Mouse (Mus musculus) lung, embryonic 14.5 days (tissue): ENCODE results near the gene Nol4l. TPM values are rescaled to one million over a fixed set of nuclear protein-coding genes. Genes with fewer than 3 reads are reported as not detected.
A peak's percentile ranks its signal among the peaks of the same experiment; 100 is the strongest.

Experiments
- ATAC-seq: fragments of 200-750 bp; cut with Nextera tagmentation; 2 replicates; pipeline ENCODE4 v1.8.0; 2017; ENCODE audit warnings: mild to moderate bottlenecking, moderate TSS enrichment, moderate library complexity; ENCODE audit not compliant: insufficient read depth
- DNase-seq: peaks from one replicate; pipeline ENCODE4 v3.0.0-alpha.2; 2015
- H3K27ac ChIP-seq: fragments of 300-500 bp; sonication (generic); 2 replicates; pipeline ENCODE4 v1.5.1; 2014; ENCODE audit warnings: low read depth, mild to moderate bottlenecking, moderate library complexity
- H3K27me3 ChIP-seq: fragments of 300-500 bp; sonication (generic); 2 replicates; pipeline ENCODE4 v1.6.1; 2014; ENCODE audit warnings: low read length, control low read depth; ENCODE audit not compliant: insufficient read depth
- H3K36me3 ChIP-seq: fragments of 300-500 bp; sonication (generic); 2 replicates; pipeline ENCODE4 v1.6.1; 2014; ENCODE audit warnings: control low read depth; ENCODE audit not compliant: insufficient read depth
- H3K4me1 ChIP-seq: fragments of 300-500 bp; sonication (generic); 2 replicates; pipeline ENCODE4 v1.6.1; 2014; ENCODE audit warnings: antibody characterized with exemption, control low read depth; ENCODE audit not compliant: insufficient read depth
- H3K4me2 ChIP-seq: fragments of 300-500 bp; sonication (generic); 2 replicates; pipeline ENCODE4 v1.6.1; 2014; ENCODE audit warnings: mild to moderate bottlenecking
- H3K4me3 ChIP-seq: fragments of 300-500 bp; sonication (generic); 2 replicates; pipeline ENCODE4 v1.5.1; 2014; ENCODE audit warnings: low read depth, low read length
- H3K9ac ChIP-seq: fragments of 300-500 bp; sonication (generic); 2 replicates; pipeline ENCODE4 v1.6.1; 2014
- H3K9me3 ChIP-seq: fragments of 300-500 bp; sonication (generic); 2 replicates; pipeline ENCODE4 v1.6.1; 2016; ENCODE audit warnings: low read depth, low read length, control low read depth
- CTCF ChIP-seq: IDR thresholded peaks from 2 replicates; pipeline ENCODE4 v1.5.1; 2016; ENCODE audit warnings: antibody characterized with exemption, low read depth
- WGBS: fragments of 180-500 bp; shearing (Covaris S2); extraction: QIAGEN DNeasy Blood & Tissue Kit; methylation state at CpG from one replicate; pipeline ENCODE4 v1.1.7; 2014; 5-methylcytosine and 5-hydroxymethylcytosine counted together
- polyA plus RNA-seq: library from polyadenylated mRNA; unstranded; fragments of >200 nt; fragmentation: Nextera tagmentation; extraction: Ambion mirVana; gene quantifications from 2 replicates; pipeline ENCODE4 v1.2.1, GENCODE M21; 2014

The Nol4l gene
- polyA plus RNA-seq, 1 experiment from 2014 or later, result 13.9 TPM

DNA sequence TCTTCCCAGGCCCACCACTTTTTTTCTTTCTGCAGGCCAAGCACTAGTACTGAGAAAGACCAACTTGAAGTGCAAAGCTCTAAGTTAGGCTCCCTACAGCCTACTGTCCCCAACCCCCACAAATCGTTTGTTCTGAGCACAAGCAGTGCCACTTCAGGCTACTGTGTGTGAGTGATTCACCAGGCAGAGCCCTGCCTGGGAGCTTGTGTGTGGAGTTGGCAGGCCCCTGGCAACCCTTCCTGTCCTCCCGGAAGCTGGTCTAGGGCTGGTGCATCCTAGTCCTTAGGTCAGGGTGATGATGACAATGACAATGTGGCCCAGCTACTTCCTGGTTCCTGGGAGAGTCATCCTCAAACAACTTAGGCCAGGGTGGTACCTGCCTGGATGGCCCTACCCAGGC lies 101.3 kb downstream of the Nol4l start:
- WGBS, result 44% methylated on average over 2 of the region's 2 CpGs
- no peaks in the 10 kb centered on the region for H3K27me3 ChIP-seq
- TF ChIP-seq CTCF, result no peak
- DNase-seq (no peak), ATAC-seq (no peak)
- H3K9me3 ChIP-seq, result no peaks in the 10 kb centered on the region
- no peak overlapping the region for H3K4me3 ChIP-seq
- H3K36me3 ChIP-seq, result peaks cover 63% of the 10 kb centered on the region
- no peak overlapping the region; the same call in 1 of the 2 replicates for H3K27ac ChIP-seq
- H3K4me1 ChIP-seq, result peaks cover 27% of the 10 kb centered on the region
- H3K4me2 ChIP-seq, result no peak overlapping the region
- no peak overlapping the region for H3K9ac ChIP-seq

DNA sequence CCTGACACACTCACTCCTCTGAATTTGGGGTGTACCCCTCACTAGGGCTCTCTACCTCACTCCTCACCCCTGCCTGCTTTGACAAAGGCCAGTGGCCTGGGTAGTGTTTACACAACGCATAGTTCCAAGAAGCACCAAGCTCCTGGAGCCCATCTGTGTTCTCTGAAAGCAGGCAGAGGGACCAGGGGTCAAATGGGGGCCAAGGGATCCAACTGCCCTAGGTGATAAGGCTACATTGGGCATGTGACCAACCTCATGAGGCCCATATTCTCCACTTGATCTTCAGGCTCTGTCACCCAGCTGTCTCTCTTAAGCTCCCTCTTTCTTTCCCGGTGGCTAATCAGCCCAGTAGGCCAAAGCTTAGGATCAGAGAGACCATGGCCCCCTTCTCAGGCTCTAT lies 102.8 kb downstream of the Nol4l start:
- H3K4me3 ChIP-seq, result no peak overlapping the region
- no peak overlapping the region for H3K9ac ChIP-seq
- ATAC-seq, result peak; percentile 58
- TF ChIP-seq CTCF, result no peak
- no peaks in the 10 kb centered on the region for H3K27me3 ChIP-seq
- 16% methylated on average over 2 of the region's 2 CpGs for WGBS
- peak; percentile 51 for DNase-seq
- H3K36me3 ChIP-seq, result peaks cover 52% of the 10 kb centered on the region
- H3K4me1 ChIP-seq, result peaks cover 19% of the 10 kb centered on the region
- no peak overlapping the region for H3K4me2 ChIP-seq
- peak overlapping the region; percentile 69 for H3K27ac ChIP-seq
- no peaks in the 10 kb centered on the region for H3K9me3 ChIP-seq

DNA sequence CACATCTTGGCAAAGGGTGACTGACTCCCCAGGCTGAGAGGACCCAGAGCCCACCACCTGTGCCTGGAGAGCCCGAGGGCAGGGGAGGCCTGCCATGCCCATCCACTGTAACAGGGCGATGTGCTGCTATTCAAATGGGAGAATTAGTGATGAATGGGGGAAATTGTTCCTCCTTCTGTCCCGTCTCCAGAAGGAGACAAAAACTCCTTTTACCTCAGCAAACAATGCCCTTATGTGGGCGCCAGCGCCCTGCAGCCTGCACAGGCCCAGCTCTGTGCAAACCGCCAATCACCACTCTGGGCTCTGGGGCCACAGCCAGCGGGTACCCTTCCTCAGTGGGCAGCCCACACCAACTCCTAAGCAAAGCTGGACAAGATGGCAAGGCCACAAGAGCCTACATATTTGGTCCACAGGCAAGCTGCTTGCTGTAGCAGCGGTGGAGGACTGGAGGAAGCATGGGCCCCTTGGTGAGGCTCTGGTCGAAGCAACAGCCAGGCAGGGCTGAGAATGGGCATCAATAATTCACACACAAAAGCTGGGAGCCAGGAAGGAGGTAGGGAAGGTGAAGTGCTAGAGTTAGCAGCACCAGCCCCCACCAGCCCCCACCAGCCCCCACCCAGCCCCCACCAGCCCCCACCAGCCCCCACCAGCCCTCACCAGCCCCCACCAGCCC lies 103.6 kb downstream of the Nol4l start:
- H3K4me1 ChIP-seq, result peaks cover 16% of the 10 kb centered on the region
- TF ChIP-seq CTCF, result no peak
- no peaks in the 10 kb centered on the region for H3K27me3 ChIP-seq
- H3K36me3 ChIP-seq, result peaks cover 44% of the 10 kb centered on the region
- no peak overlapping the region for H3K9ac ChIP-seq
- ATAC-seq (no peak), DNase-seq (no peak)
- no peak overlapping the region for H3K4me3 ChIP-seq
- peak overlapping the region; percentile 75 for H3K27ac ChIP-seq
- H3K4me2 ChIP-seq, result no peak overlapping the region
- H3K9me3 ChIP-seq, result no peaks in the 10 kb centered on the region
- 59% methylated on average over 9 of the region's 9 CpGs for WGBS

- Histone ChIP-seq H3K27me3 (no peaks in the 10 kb centered on the region), H3K4me2 (no peak overlapping the region), H3K27ac (peak overlapping the region; percentile 75; the same call in 1 of the 2 replicates), H3K4me3 (no peak overlapping the region), H3K4me1 (peaks cover 15% of the 10 kb centered on the region), H3K9ac (no peak overlapping the region), H3K9me3 (no peaks in the 10 kb centered on the region), H3K36me3 (peaks cover 41% of the 10 kb centered on the region)
- ATAC-seq (no peak), DNase-seq (no peak)
- 78% methylated on average over 4 of the region's 4 CpGs for WGBS
- TF ChIP-seq CTCF, result no peak
These were observed 104.5 kb downstream of the Nol4l start for GRCm38 (mm10) chr2:153425124-153425844.

DNA sequence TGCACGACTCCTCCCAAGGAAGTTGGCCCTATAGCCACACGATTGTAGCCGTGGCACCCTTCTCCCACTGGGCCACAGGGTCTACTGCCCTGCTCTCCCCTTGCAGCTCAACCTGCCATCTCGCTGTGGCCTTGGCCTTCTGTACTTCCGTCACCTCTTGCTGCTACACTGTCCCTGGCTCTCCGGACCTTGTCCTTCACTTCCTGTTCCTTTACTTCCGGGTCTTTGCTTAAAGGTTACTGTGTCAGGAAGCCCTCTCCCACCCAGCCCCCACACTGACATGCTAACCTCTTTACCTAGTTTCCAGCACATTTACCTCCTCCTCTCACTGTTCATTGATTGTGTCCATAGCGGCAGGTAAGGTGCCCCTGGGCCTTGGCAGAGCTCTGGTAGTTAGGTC lies 105.2 kb downstream of the Nol4l start:
- Histone ChIP-seq H3K9ac (no peak overlapping the region), H3K4me1 (peaks cover 15% of the 10 kb centered on the region), H3K36me3 (peaks cover 41% of the 10 kb centered on the region), H3K9me3 (no peaks in the 10 kb centered on the region), H3K27me3 (no peaks in the 10 kb centered on the region), H3K4me3 (no peak overlapping the region), H3K27ac (no peak overlapping the region; the same call in 1 of the 2 replicates), H3K4me2 (no peak overlapping the region)
- 70% methylated on average over 8 of the region's 8 CpGs for WGBS
- ATAC-seq (no peak), DNase-seq (no peak)
- no peak for TF ChIP-seq CTCF

- Histone ChIP-seq H3K4me3 (no peak overlapping the region), H3K4me1 (peaks cover 13% of the 10 kb centered on the region), H3K27me3 (no peaks in the 10 kb centered on the region), H3K9ac (no peak overlapping the region), H3K27ac (peak overlapping the region; percentile 30; the same call in 1 of the 2 replicates), H3K4me2 (no peak overlapping the region), H3K9me3 (no peaks in the 10 kb centered on the region), H3K36me3 (peaks cover 48% of the 10 kb centered on the region)
- 76% methylated on average over 3 of the region's 3 CpGs for whole genome bisulfite sequencing
- ATAC-seq (no peak), DNase-seq (no peak)
- TF ChIP-seq CTCF, result no peak
These were observed 106.7 kb downstream of the Nol4l start for GRCm38 (mm10) chr2:153423113-153423512.

DNA sequence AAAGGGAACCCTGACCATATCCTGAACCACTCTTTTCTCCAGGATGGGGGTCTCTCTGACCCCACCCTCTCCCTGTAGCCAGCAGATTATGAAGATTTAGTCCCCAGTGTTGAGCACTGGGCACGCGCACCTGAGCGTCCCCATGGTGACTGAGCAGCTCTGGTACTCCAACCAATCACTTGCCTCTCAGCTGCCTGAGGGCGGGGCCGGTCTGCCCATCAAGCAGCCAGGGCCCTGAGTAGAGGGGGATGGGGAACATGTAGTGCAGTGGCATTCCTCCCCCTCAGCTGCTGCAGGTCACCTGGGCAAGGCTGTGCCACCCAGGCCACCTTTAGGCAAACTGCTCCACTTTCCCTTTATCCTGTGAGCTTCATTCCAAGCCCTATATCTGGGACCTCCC lies 107.7 kb downstream of the Nol4l start:
- Histone ChIP-seq H3K4me2 (no peak overlapping the region), H3K9me3 (no peaks in the 10 kb centered on the region), H3K9ac (no peak overlapping the region), H3K27me3 (no peaks in the 10 kb centered on the region), H3K36me3 (peaks cover 53% of the 10 kb centered on the region), H3K27ac (no peak overlapping the region), H3K4me1 (peaks cover 9% of the 10 kb centered on the region), H3K4me3 (no peak overlapping the region)
- TF ChIP-seq CTCF, result no peak
- DNase-seq, result peak; percentile 44
- peak; percentile 55 for ATAC-seq
- WGBS, result 35% methylated on average over 5 of the region's 5 CpGs
